Mouse (Mus musculus) testis, adult 2 months (tissue): ENCODE data around the gene Ypel2.

Experiments
- CTCF ChIP-seq: fragments of 200-500 bp; IDR thresholded peaks from 2 replicates; pipeline ENCODE4 v1.5.1; 2012; ENCODE audit warnings: low read depth, mild to moderate bottlenecking, inconsistent platforms, low read length, moderate library complexity; ENCODE audit not compliant: control insufficient read depth, insufficient read depth, insufficient replicate concordance
- POLR2A ChIP-seq: fragments of 200-500 bp; IDR thresholded peaks from 2 replicates; pipeline ENCODE4 v1.6.1; 2012; ENCODE audit warnings: low read depth, mild to moderate bottlenecking, inconsistent platforms, low read length, moderate library complexity; ENCODE audit not compliant: control insufficient read depth

GRCm38 (mm10) chr11:86907889-86908590, 85.5 kb downstream of the Ypel2 start:
- TF ChIP-seq CTCF: no peak
- TF ChIP-seq POLR2A: no peak
